Mouse (Mus musculus) retina, embryonic 14.5 days (tissue): ENCODE measurements around the gene Zbtb16.

Experiments used
- DNase-seq: peaks from one replicate; pipeline ENCODE4 v3.0.0-alpha.2; 2015; ENCODE audit warnings: low spot score

Gene Zbtb16

DNA sequence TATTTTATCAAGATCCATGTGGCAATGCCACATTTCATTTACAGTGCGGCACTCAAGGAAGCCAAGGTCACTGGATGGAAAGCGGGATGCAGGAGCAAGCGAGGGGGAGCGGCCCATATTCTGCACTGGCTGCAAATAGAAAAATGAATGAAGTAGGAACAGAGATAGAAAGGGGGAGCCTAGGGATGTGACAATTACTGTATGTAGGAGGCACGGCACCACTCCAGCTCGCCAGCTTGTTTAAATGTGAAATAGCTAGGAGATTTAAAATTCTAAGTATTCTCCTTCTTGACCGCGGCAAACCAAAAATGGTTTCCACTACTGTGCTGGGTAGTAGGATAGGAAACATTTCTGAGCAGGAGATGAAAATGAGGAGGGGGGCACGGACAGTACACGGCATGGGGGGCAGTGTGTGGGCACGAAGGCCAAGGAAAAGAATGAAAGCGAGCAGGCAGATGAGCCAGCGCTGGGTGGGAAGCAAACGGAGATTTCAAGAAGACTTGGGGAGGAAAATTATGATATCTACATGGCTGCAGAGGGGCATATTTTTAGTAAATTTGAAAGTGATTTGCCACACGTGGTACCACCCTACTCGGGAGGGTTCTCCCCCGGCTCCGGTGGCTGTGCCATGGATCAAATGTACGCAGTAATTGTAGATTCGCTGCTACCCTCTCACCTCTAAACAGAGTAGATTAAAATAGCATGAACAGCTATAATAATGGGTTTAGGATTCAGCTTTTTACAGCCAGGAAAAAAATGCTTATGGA lies 68.2 kb downstream of the Zbtb16 start:
- DNase-seq, result no peak

DNA sequence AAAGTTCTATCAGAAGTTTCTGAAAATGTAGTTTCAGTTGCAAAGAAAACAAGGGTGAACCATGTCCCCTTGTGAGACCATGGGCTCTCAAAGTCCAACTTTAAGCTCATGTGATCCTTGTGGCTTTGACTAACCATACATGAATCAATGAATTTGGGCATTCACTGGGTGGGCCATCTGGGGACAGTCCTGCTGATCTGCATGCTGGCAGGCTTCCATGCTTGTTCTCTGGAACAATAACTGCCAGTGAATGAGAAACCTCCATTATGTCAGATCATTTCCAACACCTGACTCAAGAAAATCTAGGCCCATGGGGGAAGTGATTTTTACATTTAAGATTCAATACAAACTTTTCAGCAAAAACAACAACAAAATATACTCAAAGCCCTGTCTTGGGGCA lies 70.1 kb downstream of the Zbtb16 start:
- no peak for DNase-seq

DNA sequence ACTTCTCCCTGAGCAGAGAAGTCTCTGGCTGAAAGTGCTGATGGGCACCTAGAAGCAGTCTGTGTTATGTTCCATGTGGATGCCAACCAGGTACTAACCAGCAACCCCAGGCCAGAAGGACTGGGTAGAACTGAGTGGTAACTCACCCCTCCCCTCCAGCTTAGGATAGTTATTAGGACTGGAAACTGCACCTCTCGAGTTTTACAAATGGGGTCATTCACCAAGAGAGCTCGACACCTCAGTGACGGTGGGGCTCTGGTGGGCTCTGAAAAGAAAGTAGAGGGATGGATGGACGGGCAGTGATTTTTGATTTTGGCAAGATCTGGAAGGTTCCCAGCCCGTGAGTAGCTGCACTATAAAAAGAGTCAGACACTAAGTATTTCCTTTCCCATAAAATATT lies 71.7 kb downstream of the Zbtb16 start:
- no peak for DNase-seq

DNA sequence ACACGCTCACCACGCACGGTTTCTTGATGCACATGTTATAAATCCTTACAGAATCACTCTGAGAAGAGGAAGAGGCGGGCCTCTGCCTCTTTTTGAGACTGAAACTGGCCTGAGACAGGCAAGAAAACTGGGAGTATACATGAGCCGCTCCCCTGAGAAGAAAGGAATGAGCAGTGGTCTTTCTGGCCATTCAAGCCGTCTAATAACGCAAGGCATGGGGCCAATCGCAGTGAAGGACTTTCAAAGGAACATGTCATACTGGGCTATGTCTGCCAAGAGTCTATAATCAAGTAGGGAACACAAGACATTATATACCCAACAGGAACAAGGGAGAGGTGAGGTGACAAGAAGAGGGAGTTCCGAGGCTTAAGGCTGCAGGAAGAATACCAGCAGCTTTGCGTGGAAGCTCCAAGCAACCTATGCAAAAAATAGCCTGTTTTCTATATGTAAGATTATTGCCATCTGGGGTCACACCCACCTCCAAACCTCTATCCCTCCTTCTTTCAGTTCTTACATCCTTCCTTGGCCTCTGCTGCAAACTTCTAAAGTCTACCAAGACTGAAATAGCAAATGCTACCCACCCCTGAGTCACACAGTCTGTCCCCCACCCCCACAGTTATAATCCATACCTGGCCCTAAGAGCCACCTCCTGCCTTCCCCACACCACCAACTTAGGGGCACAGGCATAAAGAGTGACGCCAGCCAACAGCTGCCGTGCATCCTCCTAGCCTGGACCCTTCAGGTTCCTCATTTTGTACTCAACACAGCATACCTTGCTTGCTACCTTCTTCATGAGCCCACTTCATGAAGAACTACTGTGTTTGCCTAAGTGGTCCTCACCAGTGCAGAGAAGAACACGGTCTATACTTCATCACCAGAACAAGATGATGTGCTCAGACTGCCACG lies 74.0 kb downstream of the Zbtb16 start:
- no peak for DNase-seq

DNA sequence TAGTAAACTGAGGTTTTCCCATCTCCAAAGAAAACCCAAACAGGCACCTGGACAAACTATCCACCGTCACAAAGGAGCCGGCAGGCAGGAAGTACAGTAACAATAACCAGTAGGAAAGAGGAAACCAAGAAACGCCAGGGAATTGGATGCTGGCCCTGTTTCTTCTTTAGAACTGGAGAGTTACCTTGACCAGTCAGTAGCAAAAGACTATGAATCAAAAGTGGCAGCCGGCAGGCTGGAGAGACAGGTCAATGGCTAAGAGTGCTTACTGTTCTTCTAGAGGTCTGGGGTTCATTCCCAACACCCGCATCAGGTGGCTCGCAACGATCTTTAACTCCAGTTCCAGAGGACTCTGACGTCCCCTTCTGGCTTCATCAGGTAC lies 74.9 kb downstream of the Zbtb16 start:
- no peak for DNase-seq

DNA sequence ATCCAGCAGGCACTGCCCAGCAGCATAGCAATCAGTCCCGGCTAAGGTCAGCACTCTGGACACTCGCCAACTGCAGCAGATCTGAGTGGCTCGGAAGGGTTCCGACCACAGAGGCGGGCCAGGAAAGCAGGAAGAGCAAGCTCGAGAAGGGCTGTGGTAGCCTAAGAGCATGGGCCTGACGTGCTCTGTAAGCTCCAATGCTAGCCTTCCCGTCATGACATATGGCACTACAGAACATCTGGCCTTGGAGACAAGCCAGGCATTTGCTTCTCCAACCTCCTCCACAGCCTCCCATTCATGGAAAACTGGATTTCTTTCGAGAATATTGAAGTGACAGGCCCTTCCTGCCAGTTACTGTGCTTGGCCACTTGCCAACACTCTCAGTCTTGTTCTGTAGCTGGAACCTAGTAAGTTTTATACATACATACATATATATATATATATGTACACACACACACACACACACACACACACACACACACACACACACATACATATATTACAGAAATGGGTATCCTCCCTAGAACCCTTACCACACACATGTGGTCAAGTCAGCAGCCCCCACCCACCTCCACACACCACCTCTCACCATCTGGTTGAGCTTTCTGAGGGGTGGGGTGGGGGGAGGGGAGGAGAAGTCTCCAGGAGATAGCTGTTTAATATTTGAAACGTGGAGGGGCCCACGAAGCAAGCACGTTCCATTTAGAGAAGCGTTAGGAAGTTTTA lies 75.4 kb downstream of the Zbtb16 start:
- DNase-seq, result no peak

DNA sequence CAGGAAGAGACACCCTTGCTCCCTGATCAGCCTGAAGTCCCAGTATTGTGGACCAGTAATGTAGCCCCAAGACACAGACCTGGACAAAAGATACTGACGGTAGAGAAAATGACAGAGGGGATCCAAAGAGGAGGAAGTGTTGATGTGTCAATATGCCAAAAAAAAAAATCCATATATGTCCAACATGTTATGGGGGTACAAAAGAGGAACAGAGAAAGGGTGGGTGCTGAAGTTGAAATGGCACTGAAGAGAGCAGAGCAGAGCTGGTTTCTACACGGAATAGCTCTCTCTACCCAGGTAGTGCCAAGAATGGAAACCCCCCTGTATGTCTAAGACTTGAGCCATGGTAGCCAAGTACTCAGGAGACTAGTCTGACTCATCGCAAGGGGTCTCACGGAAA lies 76.9 kb downstream of the Zbtb16 start:
- no peak for DNase-seq

DNA sequence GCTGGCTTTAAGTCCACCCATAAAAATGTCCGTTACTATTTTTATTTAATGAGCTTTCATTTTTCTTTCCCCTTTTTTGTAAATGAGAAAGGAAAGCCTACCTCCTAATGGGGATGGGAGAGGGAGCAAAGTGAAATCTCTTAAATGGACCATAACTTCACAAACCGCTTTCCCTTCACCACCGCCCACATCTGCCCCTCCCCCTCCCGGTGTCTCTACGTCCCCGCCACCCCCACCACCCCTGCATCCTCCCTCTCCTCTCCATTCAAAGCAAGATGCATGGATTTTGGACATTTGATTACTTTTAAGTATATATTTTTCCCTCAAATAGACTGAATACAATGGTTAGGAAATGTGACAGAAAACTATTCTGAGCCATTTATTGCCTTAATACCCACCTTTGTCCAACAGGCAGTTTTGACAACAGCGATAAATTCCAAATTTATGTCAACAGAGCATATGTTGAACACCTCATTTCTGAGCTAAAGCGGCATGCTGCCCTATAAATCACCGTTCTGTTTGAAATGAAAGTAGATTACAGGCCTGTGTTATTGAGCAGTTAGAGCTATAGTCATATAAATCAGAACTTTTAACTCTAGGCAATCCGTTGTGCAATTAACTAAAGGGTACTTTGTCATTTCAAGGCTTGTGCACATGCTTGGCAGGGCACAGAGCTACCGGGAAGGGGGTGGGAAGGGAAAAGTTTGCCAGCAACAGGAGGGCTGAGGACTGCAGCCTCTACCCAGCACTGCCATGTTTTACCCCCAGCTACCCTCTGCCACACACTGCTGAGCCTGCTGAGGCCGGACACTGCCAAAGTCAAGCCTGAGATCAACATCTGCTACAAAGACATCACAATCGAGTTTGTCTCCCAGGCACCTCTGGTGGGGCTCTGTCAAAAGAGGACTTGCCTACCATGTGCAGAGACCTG lies 78.1 kb downstream of the Zbtb16 start:
- no peak for DNase-seq

DNA sequence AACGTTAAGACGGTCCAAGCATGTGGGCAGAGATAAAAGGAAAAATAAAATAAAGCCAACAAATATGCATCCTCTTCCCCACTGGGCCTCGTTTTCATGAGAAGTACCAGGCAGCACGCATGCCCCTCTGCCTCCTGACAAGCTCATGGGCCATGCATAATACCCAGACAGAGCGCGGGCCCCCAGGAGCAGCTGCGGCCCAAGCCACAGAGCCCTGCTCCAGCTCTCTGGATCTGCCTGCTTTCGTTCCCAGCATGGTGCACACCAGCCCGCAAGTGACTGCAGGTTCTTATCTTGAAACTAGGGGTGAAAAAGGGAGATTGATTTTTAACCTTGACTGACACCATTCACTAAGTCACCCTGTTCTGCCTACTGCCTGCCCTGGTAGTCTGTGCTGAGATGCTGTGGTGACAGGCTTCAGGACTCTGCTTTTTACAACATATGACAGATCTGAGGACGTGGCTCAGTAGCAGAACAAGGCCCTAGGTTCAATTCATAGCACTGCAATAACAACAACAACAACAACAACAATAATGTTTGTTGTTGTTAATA lies 79.7 kb downstream of the Zbtb16 start:
- DNase-seq, result no peak

DNA sequence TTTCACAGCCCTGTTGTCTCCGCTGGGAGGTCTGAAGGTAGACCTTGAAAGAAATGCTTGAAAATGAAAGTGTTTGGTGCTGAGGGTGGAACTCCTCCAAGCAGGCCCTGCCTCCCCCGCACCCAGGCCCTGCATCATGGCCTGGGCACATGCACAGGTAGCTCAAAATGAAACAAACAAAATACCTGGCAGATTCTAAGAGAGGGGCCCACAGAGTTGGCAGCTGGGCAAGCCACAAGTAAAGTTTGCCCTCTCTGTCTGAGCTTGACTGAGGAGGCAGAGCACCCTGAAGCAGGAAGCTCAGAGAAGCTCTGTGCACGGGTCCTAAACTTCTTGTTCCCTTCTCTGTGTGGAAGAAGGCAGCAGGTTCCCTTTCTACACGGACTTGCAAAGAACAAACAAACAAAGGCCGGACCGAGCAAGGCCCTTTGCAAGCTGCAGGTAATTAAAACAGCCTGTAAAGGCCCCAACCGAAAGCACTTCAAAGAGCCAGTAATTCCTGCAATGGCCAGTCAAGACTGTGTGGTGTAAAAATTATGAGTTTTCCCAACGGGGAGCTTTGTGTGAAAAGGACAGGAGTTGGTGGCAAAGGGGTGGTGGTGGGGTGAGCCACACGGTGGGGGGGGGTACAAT lies 80.5 kb downstream of the Zbtb16 start:
- no peak for DNase-seq

DNA sequence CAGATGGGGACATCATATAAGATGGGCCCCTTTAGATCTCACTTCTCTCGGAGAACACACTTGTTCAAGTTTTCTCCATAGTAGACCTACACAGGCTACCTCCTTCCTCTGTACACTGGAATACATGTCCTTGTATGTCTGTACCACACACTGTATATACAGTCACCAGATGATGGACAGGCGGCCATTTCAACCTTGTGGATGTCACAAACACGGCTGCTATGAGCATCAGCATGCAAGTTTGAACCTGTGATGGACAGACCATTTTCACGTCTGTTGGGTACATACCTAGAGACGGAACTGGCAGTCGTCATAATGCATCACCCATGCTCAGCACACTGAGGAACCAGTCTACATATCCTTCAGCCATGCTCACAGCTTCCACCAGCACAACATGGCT lies 81.6 kb downstream of the Zbtb16 start:
- no peak for DNase-seq

DNA sequence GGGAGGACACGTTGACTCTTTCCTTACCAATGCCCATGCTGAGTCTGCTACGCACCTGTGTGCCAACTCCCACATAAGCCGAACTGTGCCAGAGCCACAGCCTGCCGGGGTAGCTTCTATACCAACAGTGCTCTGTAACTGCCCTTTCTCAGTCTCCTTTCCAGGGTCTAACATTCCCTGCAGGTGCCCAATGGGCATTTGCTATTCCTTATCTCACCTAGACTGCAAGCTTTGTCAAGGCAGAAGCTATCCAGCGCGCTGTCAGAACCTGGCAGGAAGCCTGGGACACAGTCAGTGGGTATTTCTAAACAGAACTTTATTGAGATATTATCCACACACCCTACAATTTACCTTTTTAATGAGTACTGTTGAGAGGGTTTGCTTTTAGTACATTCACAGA lies 82.1 kb downstream of the Zbtb16 start:
- no peak for DNase-seq

DNA sequence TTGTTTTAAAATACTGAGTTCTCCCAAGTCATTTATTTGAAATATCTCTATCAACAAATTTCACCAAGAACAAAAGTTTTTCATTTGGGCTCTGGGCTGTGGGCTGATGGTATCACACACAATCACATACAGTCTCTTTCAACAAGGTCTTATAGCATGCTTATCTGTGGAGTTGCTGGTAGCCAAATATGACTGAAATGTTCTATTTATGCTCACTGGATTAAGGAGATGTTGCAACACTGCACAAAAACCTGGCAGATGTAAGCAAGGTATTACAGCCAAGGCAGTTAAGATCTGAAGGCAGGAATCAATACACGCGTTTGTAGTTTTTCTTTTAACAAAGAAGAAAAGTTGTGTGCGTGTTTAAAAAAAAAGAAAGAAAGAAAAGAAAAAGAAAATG lies 84.1 kb downstream of the Zbtb16 start:
- no peak for DNase-seq

DNA sequence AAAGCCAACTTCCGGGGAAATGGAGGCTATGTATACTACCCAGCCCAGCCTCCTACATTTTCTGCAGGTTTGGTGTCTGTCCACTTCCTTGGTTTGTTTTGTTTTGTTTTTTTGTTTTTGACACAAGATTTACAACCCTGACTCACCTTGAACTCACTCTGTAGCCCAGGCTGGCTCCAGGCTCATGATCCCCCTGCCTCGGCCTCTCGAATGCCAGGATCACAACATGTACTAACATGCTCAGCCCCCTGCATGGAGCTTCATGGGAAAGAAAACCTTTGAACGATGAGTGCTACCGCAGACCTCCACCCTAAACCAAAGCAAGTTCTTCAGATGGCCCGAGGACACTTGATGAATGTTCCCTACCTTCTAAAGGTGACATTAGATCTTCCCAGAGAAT lies 86.4 kb downstream of the Zbtb16 start:
- no peak for DNase-seq

DNA sequence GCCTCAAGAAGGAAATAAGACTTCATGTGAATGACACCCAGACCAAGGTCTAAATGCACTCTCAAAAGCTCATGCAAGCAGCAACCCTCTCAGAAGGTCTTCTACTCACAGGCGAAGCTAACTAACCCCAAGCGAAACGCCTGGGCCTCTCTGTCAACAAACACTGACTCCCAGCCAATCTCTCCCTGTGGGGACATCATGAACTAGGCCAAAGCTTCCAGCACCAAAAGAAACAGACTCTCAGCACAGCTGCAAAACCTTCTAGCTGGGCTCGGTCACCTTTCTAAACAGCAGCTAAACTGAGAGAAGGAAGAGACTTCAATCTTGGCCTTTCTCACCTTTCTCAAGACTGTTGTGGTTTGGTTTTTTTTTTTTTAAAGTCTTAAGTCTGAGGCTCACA lies 86.9 kb downstream of the Zbtb16 start:
- no peak for DNase-seq

DNA sequence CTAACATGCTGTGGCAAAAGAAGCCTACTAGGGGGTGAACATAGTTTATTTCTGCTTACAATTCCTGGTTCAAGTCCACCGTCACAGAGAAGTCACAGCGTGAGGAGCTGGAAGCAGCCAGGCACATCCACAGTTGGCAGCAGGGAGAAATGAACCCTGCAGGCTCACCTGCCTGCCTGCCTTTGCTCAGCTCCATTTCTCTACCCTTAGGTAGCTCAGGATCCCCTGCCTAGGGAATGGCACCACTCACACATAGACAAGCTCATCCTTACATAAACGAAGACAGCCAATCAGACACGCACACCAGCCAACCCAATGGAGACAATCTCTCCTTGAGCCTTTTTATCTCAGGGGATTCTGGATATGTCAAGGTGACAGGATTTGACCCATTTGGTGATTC lies 87.3 kb downstream of the Zbtb16 start:
- no peak for DNase-seq

DNA sequence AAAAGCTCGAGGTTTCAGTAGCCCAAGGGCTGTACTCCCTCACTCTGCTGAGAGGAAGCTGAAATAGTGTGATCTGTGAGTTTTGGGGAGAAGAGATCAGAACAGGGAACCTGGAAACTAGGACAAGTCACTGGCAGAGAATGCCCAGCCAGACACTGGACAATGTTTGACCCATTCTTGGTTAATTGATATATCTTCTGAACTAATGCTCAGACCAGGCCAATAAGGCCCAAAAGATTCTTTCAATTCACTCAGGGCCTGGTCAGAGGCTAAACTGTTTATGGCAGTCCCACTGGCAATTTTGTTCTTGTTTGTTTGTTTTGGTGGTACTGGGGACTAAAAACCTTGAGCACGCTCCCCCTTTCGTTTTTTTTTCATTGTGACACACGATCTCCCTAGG lies 87.8 kb downstream of the Zbtb16 start:
- DNase-seq, result no peak

DNA sequence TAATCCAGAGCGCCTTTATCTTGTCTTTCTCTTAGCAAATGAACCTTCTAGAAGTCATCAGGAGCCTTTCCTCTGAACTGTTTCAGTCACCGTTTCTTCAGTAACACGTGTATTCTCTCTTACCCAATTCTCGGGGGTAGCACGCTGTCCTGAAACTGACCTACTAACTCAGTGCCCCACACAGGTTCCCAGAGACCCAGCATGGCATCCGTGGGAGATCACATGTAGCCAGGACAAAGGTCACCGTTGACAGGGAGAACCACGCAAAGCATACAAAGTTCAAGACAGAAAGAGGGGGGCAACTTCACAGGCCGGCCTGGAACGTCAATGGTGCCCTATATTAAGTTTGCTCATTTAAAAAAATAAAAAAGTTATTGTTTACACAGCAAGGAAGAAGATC lies 89.5 kb downstream of the Zbtb16 start:
- no peak for DNase-seq

DNA sequence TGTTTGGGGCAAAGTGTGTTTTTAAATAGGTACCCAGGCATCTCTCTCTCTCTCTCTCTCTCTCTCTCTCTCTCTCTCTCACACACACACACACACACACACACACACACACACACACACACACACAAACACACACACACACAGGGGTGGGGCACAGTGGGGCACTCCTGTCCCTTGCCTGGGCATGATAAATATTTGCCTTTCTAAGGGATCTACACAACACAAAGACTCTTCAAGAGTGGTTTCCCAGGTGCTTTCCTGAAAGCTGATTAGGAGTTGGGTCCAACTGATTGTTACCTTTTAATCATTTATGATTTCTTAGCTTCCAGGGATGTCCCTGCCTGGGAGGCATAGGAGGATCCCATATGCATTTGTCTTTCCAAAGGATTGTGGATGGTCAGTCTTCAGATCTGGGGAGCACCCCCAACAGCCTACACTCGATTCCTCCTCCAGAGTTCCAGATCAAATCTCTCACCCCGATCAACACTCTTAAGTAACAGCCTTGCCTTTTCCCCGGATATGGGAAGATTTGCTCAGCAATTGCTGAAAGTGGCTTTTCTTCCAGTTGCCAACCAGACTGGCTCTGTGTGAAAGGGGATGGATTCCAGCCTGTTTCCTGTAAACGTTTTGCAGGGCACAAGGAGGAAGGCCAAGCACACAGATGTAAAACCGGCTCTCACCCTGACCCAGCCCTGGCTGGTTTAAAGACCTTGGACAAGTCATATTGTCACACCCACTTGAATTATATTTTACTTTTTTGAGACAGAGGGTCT lies 90.5 kb downstream of the Zbtb16 start:
- no peak for DNase-seq

DNA sequence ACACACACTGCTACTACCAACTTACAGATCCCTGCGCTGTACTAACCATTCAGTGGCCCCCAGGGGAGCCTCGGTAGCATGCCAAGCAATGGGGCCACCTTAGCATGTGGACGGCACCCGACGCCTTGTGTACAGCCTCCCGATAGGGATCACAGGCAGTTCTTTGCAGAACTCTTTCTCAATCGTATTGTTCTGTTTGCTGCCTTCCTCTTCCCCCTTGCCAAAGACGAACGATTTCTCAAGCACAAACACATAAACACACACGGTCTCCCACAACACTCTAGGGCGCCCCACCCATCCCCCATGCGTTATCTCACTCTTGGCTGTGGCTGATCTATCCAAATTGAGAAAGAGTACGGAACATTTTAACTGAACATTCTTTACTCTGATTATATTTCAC lies 91.1 kb downstream of the Zbtb16 start:
- no peak for DNase-seq
